Mouse (Mus musculus): ENCODE results near the gene Lamc1. TPM values are rescaled to one million over a fixed set of nuclear protein-coding genes. Genes with fewer than 3 reads are reported as not detected.

The Lamc1 gene
- polyA plus RNA-seq (2014; fragmentation: Nextera tagmentation; extraction: Ambion mirVana): 17.2 and 39.2 TPM in 2 replicates

DNA sequence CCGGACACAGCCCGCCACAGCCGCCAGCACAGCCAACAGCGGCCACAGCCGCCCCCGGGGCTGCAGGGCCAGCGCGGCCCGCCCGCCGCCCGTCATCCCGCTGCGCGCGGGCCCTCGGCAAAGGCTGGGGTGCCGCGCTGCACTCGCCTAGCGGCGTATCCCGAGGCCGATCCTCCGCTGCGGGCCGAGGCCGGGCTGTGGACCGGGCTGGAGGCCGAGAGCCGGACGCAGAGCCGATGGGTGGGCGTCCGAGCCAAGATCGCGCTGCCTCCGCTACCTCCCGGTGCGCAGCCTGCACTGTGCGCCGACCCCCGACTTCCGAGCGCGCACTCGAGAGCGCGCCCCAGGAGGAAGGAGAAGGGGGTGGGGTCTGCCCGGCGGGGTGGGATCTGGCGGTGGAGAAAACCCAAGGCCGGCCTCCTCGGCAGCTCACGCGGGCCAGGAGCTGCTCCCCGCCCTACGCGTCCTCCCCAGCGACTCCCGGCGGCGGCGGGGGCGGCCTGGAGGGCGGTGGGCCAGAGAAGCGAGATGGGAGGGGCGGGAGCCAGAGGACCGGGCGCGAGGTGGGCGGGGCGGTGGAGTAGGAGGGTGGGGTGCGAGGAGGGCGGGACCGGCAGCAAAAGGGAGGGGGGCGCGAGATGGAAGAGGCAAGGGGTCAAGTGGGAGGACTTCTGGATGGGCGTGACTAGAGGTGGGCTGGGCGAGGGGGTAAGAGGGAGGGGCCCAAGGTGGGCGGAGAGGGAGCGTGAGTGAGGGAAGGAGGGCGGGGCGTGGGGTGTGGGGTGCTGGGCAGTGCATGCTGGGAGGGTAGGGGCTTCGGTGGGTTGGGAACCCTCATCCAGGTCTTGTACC, at the start of gene Lamc1:
TSS of gene Lamc1 (minus strand) at position 343 of the 852 bp plus-strand sequence.
- ATAC-seq (ENCODE audit: low read depth): peak; percentile 90
- Histone ChIP-seq H3K36me3 (ENCODE audit: control insufficient read depth, insufficient read depth, low read length) (no peaks in the 10 kb centered on the region), H3K27me3 (ENCODE audit: control insufficient read depth, insufficient read depth, low read length) (no peaks in the 10 kb centered on the region), H3K27ac (ENCODE audit: low read depth, low read length) (peak within 1 kb of the TSS; percentile 83), H3K4me2 (ENCODE audit: low read depth, low read length) (peak within 1 kb of the TSS; percentile 95), H3K4me1 (ENCODE audit: control insufficient read depth, insufficient read depth, low read length) (peaks cover 21% of the 10 kb centered on the region), H3K9ac (replicated peaks; ENCODE audit: low read depth, low read length) (peak within 1 kb of the TSS; percentile 87), H3K4me3 (ENCODE audit: low read depth, low read length) (peak within 1 kb of the TSS; percentile 96), H3K9me3 (ENCODE audit: control insufficient read depth, low read length) (no peaks in the 10 kb centered on the region)
- WGBS: under 1% methylated on average over 36 of the region's 85 CpGs

DNA sequence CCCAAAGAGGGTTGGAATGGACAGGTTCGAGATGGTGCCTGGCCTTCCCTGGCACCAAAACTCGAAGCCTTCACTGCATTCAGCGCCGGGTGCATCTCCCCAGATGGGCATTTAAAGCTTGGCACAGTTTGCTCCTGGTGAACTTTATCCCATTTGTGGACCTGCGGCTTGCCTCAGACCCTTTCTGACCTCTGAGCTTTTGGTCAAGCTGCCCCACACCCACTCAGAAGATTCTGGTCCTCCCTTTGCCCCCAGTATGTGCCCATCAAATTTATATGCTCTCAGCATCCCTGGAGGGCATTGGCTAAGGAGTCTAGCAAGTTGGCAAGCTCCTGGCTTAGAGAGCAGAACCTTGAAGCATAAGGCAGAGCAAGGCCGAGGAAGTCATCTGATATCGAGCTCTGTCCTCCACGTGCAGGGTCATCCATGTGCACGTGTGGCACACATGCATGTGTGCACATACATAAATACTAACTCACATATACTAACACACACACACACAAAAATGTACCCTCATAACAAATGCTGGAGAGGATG, 48.2 kb upstream of the Lamc1 start:
- no peak overlapping the region for H3K27ac ChIP-seq (ENCODE audit: low read depth, low read length)
- ATAC-seq (ENCODE audit: low read depth): no peak
- no peaks in the 10 kb centered on the region for H3K36me3 ChIP-seq (ENCODE audit: control insufficient read depth, insufficient read depth, low read length)
- H3K9ac ChIP-seq (replicated peaks; ENCODE audit: low read depth, low read length): no peak overlapping the region
- H3K4me3 ChIP-seq (ENCODE audit: low read depth, low read length): no peak overlapping the region
- H3K4me2 ChIP-seq (ENCODE audit: low read depth, low read length): no peak overlapping the region
- no peaks in the 10 kb centered on the region for H3K4me1 ChIP-seq (ENCODE audit: control insufficient read depth, insufficient read depth, low read length)
- H3K9me3 ChIP-seq (ENCODE audit: control insufficient read depth, low read length): no peaks in the 10 kb centered on the region
- no peaks in the 10 kb centered on the region for H3K27me3 ChIP-seq (ENCODE audit: control insufficient read depth, insufficient read depth, low read length)
- 94% methylated on average over 9 of the region's 9 CpGs for WGBS

DNA sequence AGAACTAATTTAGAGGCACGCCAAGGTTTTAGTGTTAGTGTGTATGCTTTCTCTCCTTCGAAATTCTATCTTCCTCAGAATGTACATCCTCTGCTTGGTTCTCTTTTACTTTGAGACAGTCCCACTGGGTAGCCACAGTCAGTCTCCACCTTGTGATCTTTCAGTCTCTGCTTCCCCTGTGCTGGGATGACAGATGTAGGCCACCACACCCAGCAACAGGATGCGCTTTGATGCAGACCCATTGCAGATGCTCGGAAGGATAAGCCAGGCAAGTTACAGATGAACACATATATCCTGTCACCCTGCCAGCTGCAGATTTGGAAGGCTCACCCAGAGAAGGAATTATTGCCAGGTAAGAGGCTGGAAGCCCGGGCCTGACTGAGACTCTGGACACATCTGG, 47.2 kb upstream of the Lamc1 start:
- Histone ChIP-seq H3K27me3 (ENCODE audit: control insufficient read depth, insufficient read depth, low read length) (no peaks in the 10 kb centered on the region), H3K4me1 (ENCODE audit: control insufficient read depth, insufficient read depth, low read length) (no peaks in the 10 kb centered on the region), H3K27ac (ENCODE audit: low read depth, low read length) (no peak overlapping the region), H3K4me3 (ENCODE audit: low read depth, low read length) (no peak overlapping the region), H3K9ac (replicated peaks; ENCODE audit: low read depth, low read length) (no peak overlapping the region), H3K4me2 (ENCODE audit: low read depth, low read length) (no peak overlapping the region), H3K9me3 (ENCODE audit: control insufficient read depth, low read length) (no peaks in the 10 kb centered on the region), H3K36me3 (ENCODE audit: control insufficient read depth, insufficient read depth, low read length) (no peaks in the 10 kb centered on the region)
- ATAC-seq (ENCODE audit: low read depth): no peak
- WGBS: 87% methylated on average over 5 of the region's 5 CpGs

DNA sequence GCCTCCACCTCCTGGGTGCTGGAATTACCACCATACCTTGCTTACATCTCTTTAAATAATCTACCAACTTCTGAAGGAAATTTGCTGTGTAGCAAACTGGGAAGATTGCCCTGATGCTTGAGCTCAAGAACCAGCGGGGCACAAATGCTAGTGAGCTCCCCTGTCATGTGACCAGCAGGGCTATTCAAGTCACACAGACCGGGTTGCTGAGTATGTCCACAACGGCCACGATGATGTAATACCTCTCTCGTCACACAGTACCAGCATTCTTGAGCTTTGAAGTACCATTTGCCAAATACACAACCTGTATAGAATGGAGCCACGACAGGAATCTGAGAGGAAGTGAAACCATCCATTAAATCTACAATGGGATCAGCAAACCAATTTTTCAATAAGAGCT, 46.0 kb upstream of the Lamc1 start:
- ATAC-seq (ENCODE audit: low read depth): no peak
- H3K36me3 ChIP-seq (ENCODE audit: control insufficient read depth, insufficient read depth, low read length): no peaks in the 10 kb centered on the region
- H3K27ac ChIP-seq (ENCODE audit: low read depth, low read length): no peak overlapping the region
- no peak overlapping the region for H3K4me2 ChIP-seq (ENCODE audit: low read depth, low read length)
- H3K4me3 ChIP-seq (ENCODE audit: low read depth, low read length): no peak overlapping the region
- no peaks in the 10 kb centered on the region for H3K4me1 ChIP-seq (ENCODE audit: control insufficient read depth, insufficient read depth, low read length)
- no peaks in the 10 kb centered on the region for H3K9me3 ChIP-seq (ENCODE audit: control insufficient read depth, low read length)
- no peak overlapping the region for H3K9ac ChIP-seq (replicated peaks; ENCODE audit: low read depth, low read length)
- 60% methylated on average over 6 of the region's 6 CpGs for WGBS
- H3K27me3 ChIP-seq (ENCODE audit: control insufficient read depth, insufficient read depth, low read length): no peaks in the 10 kb centered on the region

DNA sequence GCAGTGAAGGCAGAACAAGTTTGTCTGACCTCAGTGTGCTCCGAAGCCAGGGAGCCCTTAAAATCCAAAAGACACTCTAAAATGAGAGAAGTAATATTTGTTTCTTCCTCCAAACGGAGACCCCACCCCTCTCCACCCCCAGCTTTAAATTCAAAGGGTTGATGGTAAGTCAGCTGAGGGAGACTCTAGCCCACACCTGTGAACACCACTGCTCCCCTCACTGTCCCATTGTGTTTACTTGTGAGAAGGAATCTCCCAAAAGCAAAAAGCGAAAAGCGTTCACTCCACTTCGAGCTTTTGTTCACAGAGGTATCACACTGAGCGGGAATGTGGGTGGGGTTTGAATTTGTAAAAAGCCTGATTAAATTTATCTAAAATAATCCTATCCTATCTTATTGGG, 43.9 kb upstream of the Lamc1 start:
- Histone ChIP-seq H3K4me3 (ENCODE audit: low read depth, low read length) (no peak overlapping the region), H3K36me3 (ENCODE audit: control insufficient read depth, insufficient read depth, low read length) (no peaks in the 10 kb centered on the region), H3K4me2 (ENCODE audit: low read depth, low read length) (no peak overlapping the region), H3K9me3 (ENCODE audit: control insufficient read depth, low read length) (no peaks in the 10 kb centered on the region), H3K4me1 (ENCODE audit: control insufficient read depth, insufficient read depth, low read length) (no peaks in the 10 kb centered on the region), H3K27me3 (ENCODE audit: control insufficient read depth, insufficient read depth, low read length) (no peaks in the 10 kb centered on the region), H3K9ac (replicated peaks; ENCODE audit: low read depth, low read length) (no peak overlapping the region), H3K27ac (ENCODE audit: low read depth, low read length) (no peak overlapping the region)
- no peak for ATAC-seq (ENCODE audit: low read depth)
- WGBS: 28% methylated on average over 6 of the region's 6 CpGs

DNA sequence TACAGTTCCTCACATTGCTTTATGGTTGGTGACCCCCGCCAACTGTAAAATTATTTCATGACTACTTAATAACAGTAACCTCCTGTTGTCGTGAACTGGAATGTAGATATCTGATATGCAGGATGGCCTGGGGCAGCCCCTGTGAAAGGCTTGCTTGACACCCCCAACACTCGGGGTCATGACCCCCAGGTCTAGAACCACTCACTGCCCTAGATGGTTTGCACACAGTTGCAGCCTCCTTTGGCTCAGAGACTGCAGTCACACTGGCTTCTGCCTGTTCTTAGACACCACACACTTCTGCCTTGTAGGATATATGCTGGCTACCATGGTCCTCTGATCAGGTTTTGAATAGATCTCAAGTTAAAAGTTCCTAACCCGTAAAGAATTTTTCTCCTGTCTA, 41.5 kb upstream of the Lamc1 start:
- Histone ChIP-seq H3K4me2 (ENCODE audit: low read depth, low read length) (no peak overlapping the region), H3K9ac (replicated peaks; ENCODE audit: low read depth, low read length) (no peak overlapping the region), H3K4me1 (ENCODE audit: control insufficient read depth, insufficient read depth, low read length) (no peaks in the 10 kb centered on the region), H3K36me3 (ENCODE audit: control insufficient read depth, insufficient read depth, low read length) (no peaks in the 10 kb centered on the region), H3K9me3 (ENCODE audit: control insufficient read depth, low read length) (no peaks in the 10 kb centered on the region), H3K27ac (ENCODE audit: low read depth, low read length) (no peak overlapping the region), H3K4me3 (ENCODE audit: low read depth, low read length) (no peak overlapping the region), H3K27me3 (ENCODE audit: control insufficient read depth, insufficient read depth, low read length) (no peaks in the 10 kb centered on the region)
- 91% methylated on average over 4 of the region's 4 CpGs for WGBS
- no peak for ATAC-seq (ENCODE audit: low read depth)

DNA sequence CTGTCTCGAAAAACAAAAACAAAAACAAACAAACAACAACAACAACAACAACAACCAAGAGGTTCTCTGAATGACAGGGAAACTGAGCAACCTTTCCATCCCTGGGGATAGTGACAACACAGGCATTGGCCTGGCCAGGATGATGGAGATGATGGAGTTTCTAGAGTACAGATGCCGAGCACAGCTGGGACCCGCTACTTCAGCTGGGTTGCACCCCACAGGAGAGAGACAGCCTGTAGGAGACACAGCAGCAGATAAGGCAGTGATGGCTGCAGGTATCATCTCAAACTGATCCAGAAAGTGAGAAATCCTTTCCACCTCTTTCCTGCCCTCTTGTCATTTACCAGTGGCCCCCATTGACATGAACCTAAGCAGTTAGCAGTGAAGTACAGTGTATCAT, 39.3 kb upstream of the Lamc1 start:
- Histone ChIP-seq H3K27ac (ENCODE audit: low read depth, low read length) (no peak overlapping the region), H3K9me3 (ENCODE audit: control insufficient read depth, low read length) (no peaks in the 10 kb centered on the region), H3K4me2 (ENCODE audit: low read depth, low read length) (no peak overlapping the region), H3K36me3 (ENCODE audit: control insufficient read depth, insufficient read depth, low read length) (no peaks in the 10 kb centered on the region), H3K27me3 (ENCODE audit: control insufficient read depth, insufficient read depth, low read length) (no peaks in the 10 kb centered on the region; the same call in 1 of the 2 replicates), H3K9ac (replicated peaks; ENCODE audit: low read depth, low read length) (no peak overlapping the region), H3K4me1 (ENCODE audit: control insufficient read depth, insufficient read depth, low read length) (no peaks in the 10 kb centered on the region), H3K4me3 (ENCODE audit: low read depth, low read length) (no peak overlapping the region)
- 90% methylated on average over 3 of the region's 3 CpGs for WGBS
- no peak for ATAC-seq (ENCODE audit: low read depth)

DNA sequence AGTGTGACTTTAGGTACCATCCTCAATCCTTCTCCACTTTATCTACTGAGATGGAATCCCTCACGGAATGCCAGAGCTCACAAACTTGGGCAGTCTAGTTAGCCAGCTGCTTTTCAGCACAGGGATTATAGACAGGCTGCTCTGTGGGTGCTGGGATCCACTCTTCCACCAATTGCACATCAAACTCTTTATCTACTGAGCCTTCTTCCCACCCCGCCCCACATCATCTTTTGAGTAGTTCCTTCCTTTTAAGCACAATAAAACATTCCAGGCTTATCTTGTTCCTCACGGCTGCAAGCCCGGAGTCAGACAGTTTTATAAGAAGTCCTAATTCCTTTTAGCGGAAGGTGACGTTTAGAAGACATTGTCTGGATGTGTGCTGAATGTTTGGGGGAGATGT, 36.4 kb upstream of the Lamc1 start:
- ATAC-seq (ENCODE audit: low read depth): no peak
- 87% methylated on average over 6 of the region's 6 CpGs for WGBS

DNA sequence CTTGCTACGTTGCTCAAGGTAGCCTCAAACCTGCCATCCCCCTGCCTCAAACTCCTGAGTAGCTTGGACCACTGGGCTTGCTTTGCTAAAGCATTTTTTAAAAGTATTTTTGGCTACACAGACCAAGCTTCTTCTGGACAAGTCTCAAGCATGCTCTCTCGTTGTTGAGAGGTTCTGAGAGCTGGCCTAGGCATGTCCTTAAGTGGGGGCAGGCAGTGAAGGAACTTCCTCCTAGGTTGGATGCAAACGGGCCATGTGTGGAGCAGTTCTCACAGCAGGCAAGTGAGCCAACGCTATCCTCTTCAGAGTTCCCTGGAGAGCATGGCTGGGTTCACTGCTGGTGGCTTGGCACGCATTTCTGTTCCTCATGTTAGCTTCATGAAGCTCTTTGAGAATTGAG, 34.5 kb upstream of the Lamc1 start:
- Histone ChIP-seq H3K27ac (ENCODE audit: low read depth, low read length) (no peak overlapping the region), H3K4me3 (ENCODE audit: low read depth, low read length) (no peak overlapping the region), H3K27me3 (ENCODE audit: control insufficient read depth, insufficient read depth, low read length) (no peaks in the 10 kb centered on the region; the same call in 1 of the 2 replicates), H3K4me2 (ENCODE audit: low read depth, low read length) (no peak overlapping the region), H3K36me3 (ENCODE audit: control insufficient read depth, insufficient read depth, low read length) (no peaks in the 10 kb centered on the region), H3K9me3 (ENCODE audit: control insufficient read depth, low read length) (no peaks in the 10 kb centered on the region), H3K4me1 (ENCODE audit: control insufficient read depth, insufficient read depth, low read length) (no peaks in the 10 kb centered on the region), H3K9ac (replicated peaks; ENCODE audit: low read depth, low read length) (no peak overlapping the region)
- no peak for ATAC-seq (ENCODE audit: low read depth)
- WGBS: 71% methylated on average over 5 of the region's 5 CpGs

More for the DNA sequence above, 36.4 kb upstream of the Lamc1 start:
- no peaks in the 10 kb centered on the region for H3K36me3 ChIP-seq (ENCODE audit: control insufficient read depth, insufficient read depth, low read length)
- no peaks in the 10 kb centered on the region; the same call in 1 of the 2 replicates for H3K27me3 ChIP-seq (ENCODE audit: control insufficient read depth, insufficient read depth, low read length)
- no peak overlapping the region for H3K27ac ChIP-seq (ENCODE audit: low read depth, low read length)
- H3K9ac ChIP-seq (replicated peaks; ENCODE audit: low read depth, low read length): no peak overlapping the region
- no peak overlapping the region for H3K4me2 ChIP-seq (ENCODE audit: low read depth, low read length)
- H3K4me3 ChIP-seq (ENCODE audit: low read depth, low read length): no peak overlapping the region
- H3K9me3 ChIP-seq (ENCODE audit: control insufficient read depth, low read length): no peaks in the 10 kb centered on the region
- H3K4me1 ChIP-seq (ENCODE audit: control insufficient read depth, insufficient read depth, low read length): no peaks in the 10 kb centered on the region

Data from neural tube, embryonic 14.5 days (tissue).